Mouse (Mus musculus): Measurements from ENCODE around the gene Drc3. TPM values are rescaled to one million over a fixed set of nuclear protein-coding genes. Genes with fewer than 3 reads are reported as not detected.

Drc3 gene
- polyA plus RNA-seq, 1 experiment from 2014 or later, result 1.7 TPM

- Histone ChIP-seq H3K36me3 (no peaks in the 10 kb centered on the region), H3K27ac (replicated peaks) (no peak overlapping the region), H3K4me3 (no peak overlapping the region), H3K4me1 (no peaks in the 10 kb centered on the region), H3K9me3 (replicated peaks) (no peaks in the 10 kb centered on the region), H3K27me3 (ENCODE audit: low read depth, poor library complexity, severe bottlenecking) (no peaks in the 10 kb centered on the region)
- WGBS, result 62% methylated on average over 5 of the region's 5 CpGs
- DNase-seq (ENCODE audit: low spot score), result no peak
Observed at GRCm38 (mm10) chr11:60318716-60319115, 34.4 kb upstream of the Drc3 start.

GRCm38 (mm10) chr11:60319257-60320066 is 33.7 kb upstream of the Drc3 start:
- Histone ChIP-seq H3K9me3 (replicated peaks) (no peaks in the 10 kb centered on the region), H3K4me1 (no peaks in the 10 kb centered on the region), H3K36me3 (no peaks in the 10 kb centered on the region), H3K4me3 (no peak overlapping the region), H3K27me3 (ENCODE audit: low read depth, poor library complexity, severe bottlenecking) (no peaks in the 10 kb centered on the region), H3K27ac (replicated peaks) (no peak overlapping the region)
- DNase-seq (ENCODE audit: low spot score), result no peak
- 85% methylated on average over 10 of the region's 10 CpGs for WGBS

GRCm38 (mm10) chr11:60320426-60321037 is 32.6 kb upstream of the Drc3 start:
- WGBS, result 83% methylated on average over 8 of the region's 8 CpGs
- H3K4me3 ChIP-seq, result no peak overlapping the region
- H3K27me3 ChIP-seq (ENCODE audit: low read depth, poor library complexity, severe bottlenecking), result no peaks in the 10 kb centered on the region
- no peak overlapping the region for H3K27ac ChIP-seq (replicated peaks)
- no peaks in the 10 kb centered on the region for H3K9me3 ChIP-seq (replicated peaks)
- H3K4me1 ChIP-seq, result no peaks in the 10 kb centered on the region
- no peaks in the 10 kb centered on the region for H3K36me3 ChIP-seq
- no peak for DNase-seq (ENCODE audit: low spot score)

GRCm38 (mm10) chr11:60321438-60321837 is 31.7 kb upstream of the Drc3 start:
- H3K4me1 ChIP-seq, result no peaks in the 10 kb centered on the region
- WGBS, result 88% methylated on average over 2 of the region's 2 CpGs
- no peaks in the 10 kb centered on the region for H3K36me3 ChIP-seq
- no peaks in the 10 kb centered on the region for H3K27me3 ChIP-seq (ENCODE audit: low read depth, poor library complexity, severe bottlenecking)
- H3K27ac ChIP-seq (replicated peaks), result no peak overlapping the region
- DNase-seq (ENCODE audit: low spot score), result no peak
- no peak overlapping the region for H3K4me3 ChIP-seq
- no peaks in the 10 kb centered on the region for H3K9me3 ChIP-seq (replicated peaks)

GRCm38 (mm10) chr11:60323731-60324130 is 29.4 kb upstream of the Drc3 start:
- H3K4me3 ChIP-seq, result no peak overlapping the region
- no peaks in the 10 kb centered on the region for H3K27me3 ChIP-seq (ENCODE audit: low read depth, poor library complexity, severe bottlenecking)
- H3K36me3 ChIP-seq, result no peaks in the 10 kb centered on the region
- no peak overlapping the region for H3K27ac ChIP-seq (replicated peaks)
- H3K9me3 ChIP-seq (replicated peaks), result no peaks in the 10 kb centered on the region
- no peak for DNase-seq (ENCODE audit: low spot score)
- no peaks in the 10 kb centered on the region for H3K4me1 ChIP-seq

DNA sequence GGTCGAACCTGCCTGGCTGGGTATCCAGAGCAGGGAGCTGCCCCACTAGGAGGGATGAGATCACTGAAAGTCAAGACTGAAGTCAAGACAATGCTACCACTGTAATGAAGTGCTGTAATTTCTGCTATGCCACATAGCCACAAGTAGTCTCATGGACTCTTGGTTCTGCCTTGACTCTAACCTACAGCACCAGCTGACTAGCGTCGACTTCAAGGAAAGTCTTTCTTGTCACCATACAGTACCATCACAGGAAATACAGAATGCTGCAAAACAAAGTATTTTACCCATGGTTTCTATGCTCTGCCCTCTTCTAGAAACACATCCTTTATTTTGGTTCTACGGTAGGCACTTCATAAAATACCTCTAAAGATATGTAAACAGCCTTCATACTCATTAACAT is 22.6 kb upstream of the Drc3 start:
- H3K36me3 ChIP-seq, result no peaks in the 10 kb centered on the region
- H3K27me3 ChIP-seq (ENCODE audit: low read depth, poor library complexity, severe bottlenecking), result no peaks in the 10 kb centered on the region
- WGBS, result 92% methylated on average over 4 of the region's 4 CpGs
- no peak overlapping the region for H3K27ac ChIP-seq (replicated peaks)
- H3K9me3 ChIP-seq (replicated peaks), result no peaks in the 10 kb centered on the region
- DNase-seq (ENCODE audit: low spot score), result no peak
- H3K4me3 ChIP-seq, result no peak overlapping the region
- no peaks in the 10 kb centered on the region for H3K4me1 ChIP-seq

DNA sequence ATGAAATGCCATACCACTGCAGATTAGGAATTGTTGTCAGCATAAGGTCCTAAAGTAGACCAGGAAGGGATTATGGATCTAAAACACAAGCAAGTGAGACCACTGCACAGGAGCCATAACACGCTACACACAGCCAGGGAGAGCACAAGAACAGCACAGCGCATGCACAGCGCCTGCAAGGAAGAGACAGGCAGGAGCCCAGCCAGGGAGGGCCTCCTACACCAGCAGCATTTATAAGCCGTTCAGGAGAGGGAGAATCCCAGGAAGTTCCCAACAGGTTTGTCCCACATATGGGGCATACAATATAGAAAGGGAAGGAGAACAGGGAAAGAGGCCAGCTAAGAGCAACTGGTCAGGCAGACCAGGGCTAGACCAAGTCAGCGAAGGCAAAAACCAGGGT is 19.7 kb upstream of the Drc3 start:
- Histone ChIP-seq H3K36me3 (no peaks in the 10 kb centered on the region), H3K4me1 (no peaks in the 10 kb centered on the region), H3K9me3 (replicated peaks) (no peaks in the 10 kb centered on the region), H3K4me3 (no peak overlapping the region), H3K27ac (replicated peaks) (no peak overlapping the region), H3K27me3 (ENCODE audit: low read depth, poor library complexity, severe bottlenecking) (no peaks in the 10 kb centered on the region)
- no peak for DNase-seq (ENCODE audit: low spot score)
- 89% methylated on average over 5 of the region's 5 CpGs for WGBS

GRCm38 (mm10) chr11:60334124-60334523 is 19.0 kb upstream of the Drc3 start:
- H3K27ac ChIP-seq (replicated peaks), result no peak overlapping the region
- WGBS, result 79% methylated on average over 3 of the region's 3 CpGs
- H3K36me3 ChIP-seq, result no peaks in the 10 kb centered on the region
- no peak overlapping the region for H3K4me3 ChIP-seq
- no peaks in the 10 kb centered on the region for H3K9me3 ChIP-seq (replicated peaks)
- no peaks in the 10 kb centered on the region for H3K27me3 ChIP-seq (ENCODE audit: low read depth, poor library complexity, severe bottlenecking)
- DNase-seq (ENCODE audit: low spot score), result no peak
- H3K4me1 ChIP-seq, result no peaks in the 10 kb centered on the region

GRCm38 (mm10) chr11:60335771-60336170 is 17.4 kb upstream of the Drc3 start:
- H3K4me1 ChIP-seq, result no peaks in the 10 kb centered on the region
- no peak overlapping the region for H3K27ac ChIP-seq (replicated peaks)
- no peaks in the 10 kb centered on the region for H3K36me3 ChIP-seq
- no peaks in the 10 kb centered on the region for H3K9me3 ChIP-seq (replicated peaks)
- DNase-seq (ENCODE audit: low spot score), result no peak
- no peaks in the 10 kb centered on the region for H3K27me3 ChIP-seq (ENCODE audit: low read depth, poor library complexity, severe bottlenecking)
- no peak overlapping the region for H3K4me3 ChIP-seq
- WGBS, result 74% methylated on average over 2 of the region's 2 CpGs

GRCm38 (mm10) chr11:60338291-60338690 is 14.8 kb upstream of the Drc3 start:
- peak; percentile 33 for DNase-seq (ENCODE audit: low spot score)
- H3K27me3 ChIP-seq (ENCODE audit: low read depth, poor library complexity, severe bottlenecking), result no peaks in the 10 kb centered on the region
- no peaks in the 10 kb centered on the region for H3K36me3 ChIP-seq
- WGBS, result 71% methylated on average over 4 of the region's 4 CpGs
- no peak overlapping the region for H3K4me3 ChIP-seq
- H3K27ac ChIP-seq (replicated peaks), result no peak overlapping the region
- no peaks in the 10 kb centered on the region for H3K9me3 ChIP-seq (replicated peaks)
- no peaks in the 10 kb centered on the region for H3K4me1 ChIP-seq

GRCm38 (mm10) chr11:60339361-60339760 is 13.8 kb upstream of the Drc3 start:
- no peak overlapping the region for H3K4me3 ChIP-seq
- 91% methylated on average over 12 of the region's 12 CpGs for WGBS
- H3K27ac ChIP-seq (replicated peaks), result no peak overlapping the region
- H3K27me3 ChIP-seq (ENCODE audit: low read depth, poor library complexity, severe bottlenecking), result no peaks in the 10 kb centered on the region
- H3K36me3 ChIP-seq, result no peaks in the 10 kb centered on the region
- no peaks in the 10 kb centered on the region for H3K4me1 ChIP-seq
- no peak for DNase-seq (ENCODE audit: low spot score)
- no peaks in the 10 kb centered on the region for H3K9me3 ChIP-seq (replicated peaks)

GRCm38 (mm10) chr11:60345868-60346267 is 7.3 kb upstream of the Drc3 start:
- Histone ChIP-seq H3K27ac (replicated peaks) (no peak overlapping the region), H3K9me3 (replicated peaks) (no peaks in the 10 kb centered on the region), H3K36me3 (no peaks in the 10 kb centered on the region), H3K4me1 (no peaks in the 10 kb centered on the region), H3K4me3 (no peak overlapping the region), H3K27me3 (ENCODE audit: low read depth, poor library complexity, severe bottlenecking) (no peaks in the 10 kb centered on the region)
- no peak for DNase-seq (ENCODE audit: low spot score)
- 88% methylated on average over 4 of the region's 4 CpGs for WGBS

DNA sequence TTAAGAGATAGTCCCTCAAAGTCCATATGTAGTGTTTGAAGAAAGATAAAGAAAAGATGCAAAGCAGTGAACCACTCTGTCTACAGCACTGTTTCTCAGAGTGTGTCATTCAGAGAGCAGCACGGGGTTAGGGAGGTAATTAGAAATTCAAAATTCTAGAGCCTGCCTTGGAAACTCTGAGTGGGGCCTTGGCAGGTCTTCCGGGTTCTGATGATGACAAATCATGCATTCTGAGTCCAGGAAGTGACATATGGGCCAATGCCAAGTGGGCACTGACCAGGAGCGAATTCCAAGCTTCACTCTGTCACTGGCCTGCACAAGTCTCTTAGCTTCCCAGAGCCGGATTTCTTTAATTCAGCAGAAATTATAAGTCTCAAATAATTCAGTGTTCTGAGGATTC is 6.6 kb upstream of the Drc3 start:
- Histone ChIP-seq H3K9me3 (replicated peaks) (no peaks in the 10 kb centered on the region), H3K4me3 (no peak overlapping the region), H3K36me3 (no peaks in the 10 kb centered on the region), H3K4me1 (peaks cover 3% of the 10 kb centered on the region), H3K27ac (replicated peaks) (no peak overlapping the region), H3K27me3 (ENCODE audit: low read depth, poor library complexity, severe bottlenecking) (no peaks in the 10 kb centered on the region)
- DNase-seq (ENCODE audit: low spot score), result no peak
- 90% methylated on average over 4 of the region's 4 CpGs for WGBS

All from midbrain, embryonic 10.5 days (tissue).